Mouse (Mus musculus) stomach, postnatal 0 days (tissue): Measurements from ENCODE around the gene Kcnip4. TPM values are rescaled to one million over a fixed set of nuclear protein-coding genes. Genes with fewer than 3 reads are reported as not detected.

Experiments used
- ATAC-seq: fragments of 200-750 bp; cut with Nextera tagmentation; 2 replicates; pipeline ENCODE4 v1.8.0; 2017; ENCODE audit not compliant: low FRiP score, low TSS enrichment
- DNase-seq: peaks from one replicate; pipeline ENCODE4 v3.0.0-alpha.2; 2016; ENCODE audit warnings: low spot score
- H3K27ac ChIP-seq: fragments of 300-500 bp; sonication (generic); replicated peaks from 2 replicates; pipeline ENCODE4 v1.5.1; 2014; ENCODE audit warnings: mild to moderate bottlenecking, control low read depth
- H3K27me3 ChIP-seq: fragments of 300-500 bp; sonication (generic); 2 replicates; pipeline ENCODE4 v1.6.1; 2014; ENCODE audit warnings: low read length; ENCODE audit not compliant: control insufficient read depth, insufficient read depth
- H3K36me3 ChIP-seq: fragments of 300-500 bp; sonication (generic); 2 replicates; pipeline ENCODE4 v1.6.1; 2014; ENCODE audit warnings: low read length, mixed read lengths; ENCODE audit not compliant: control insufficient read depth, insufficient read depth
- H3K4me1 ChIP-seq: fragments of 300-500 bp; sonication (generic); replicated peaks from 2 replicates; pipeline ENCODE4 v1.6.1; 2014; ENCODE audit warnings: antibody characterized with exemption; ENCODE audit not compliant: control insufficient read depth, insufficient read depth
- H3K4me2 ChIP-seq: fragments of 300-500 bp; sonication (generic); replicated peaks from 2 replicates; pipeline ENCODE4 v1.6.1; 2014; ENCODE audit warnings: low read depth, mild to moderate bottlenecking, control low read depth, moderate library complexity
- H3K4me3 ChIP-seq: fragments of 300-500 bp; sonication (generic); 2 replicates; pipeline ENCODE4 v1.5.1; 2014; ENCODE audit warnings: low read depth, low read length, control low read depth
- H3K9ac ChIP-seq: fragments of 300-500 bp; sonication (generic); 2 replicates; pipeline ENCODE4 v1.6.1; 2014; ENCODE audit warnings: mild to moderate bottlenecking, low read length, control low read depth, mixed read lengths
- H3K9me3 ChIP-seq: fragments of 300-500 bp; sonication (generic); 2 replicates; pipeline ENCODE4 v1.6.1; 2016; ENCODE audit warnings: low read length; ENCODE audit not compliant: control insufficient read depth
- CTCF ChIP-seq: IDR thresholded peaks from 2 replicates; pipeline ENCODE4 v1.5.1; 2016; ENCODE audit warnings: antibody characterized with exemption, low read depth, mild to moderate bottlenecking, moderate library complexity
- EP300 ChIP-seq: optimal IDR thresholded peaks from 2 replicates; pipeline ENCODE3; 2016; ENCODE audit warnings: antibody characterized with exemption
- WGBS: fragments of 180-500 bp; shearing (Covaris S2); extraction: QIAGEN DNeasy Blood & Tissue Kit; methylation state at CpG from one replicate; pipeline ENCODE4 v1.1.7; 2014; 5-methylcytosine and 5-hydroxymethylcytosine counted together
- polyA plus RNA-seq: library from polyadenylated mRNA; unstranded; fragments of >200 nt; fragmentation: Nextera tagmentation; extraction: Ambion mirVana; gene quantifications from 2 replicates; pipeline ENCODE4 v1.2.1, GENCODE M21; 2015

Gene Kcnip4
- polyA plus RNA-seq, 1 experiment from 2014 or later = 1.3 TPM

GRCm38 (mm10) chr5:49094945-49095344 lies 429.8 kb downstream of the Kcnip4 start:
- Histone ChIP-seq H3K27ac (no peak overlapping the region), H3K9ac (no peak overlapping the region), H3K9me3 (no peaks in the 10 kb centered on the region), H3K36me3 (no peaks in the 10 kb centered on the region), H3K27me3 (no peaks in the 10 kb centered on the region), H3K4me2 (no peak overlapping the region), H3K4me3 (no peak overlapping the region), H3K4me1 (no peaks in the 10 kb centered on the region)
- ATAC-seq (no peak), DNase-seq (no peak)
- TF ChIP-seq EP300 = no peak
- TF ChIP-seq CTCF = peak; percentile 52
- 64% methylated on average over 2 of the region's 2 CpGs for WGBS

DNA sequence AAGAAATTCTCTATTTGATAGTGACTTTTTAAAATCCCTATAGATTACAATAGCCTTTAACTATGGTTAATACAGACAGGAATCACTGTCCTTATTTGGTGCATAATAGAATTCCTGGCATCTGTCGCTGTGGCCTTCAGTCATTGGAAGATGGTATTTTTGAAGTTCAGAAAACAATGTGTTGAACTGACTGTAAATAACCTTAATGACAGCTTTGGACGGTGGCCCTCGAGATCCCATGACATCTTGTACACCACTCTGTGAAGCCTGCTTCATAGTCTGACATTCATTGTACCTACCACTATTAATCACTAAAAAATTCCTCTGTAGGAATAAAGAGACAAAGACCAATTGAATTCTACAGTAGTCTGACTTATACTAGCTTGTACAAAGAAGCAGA lies 430.4 kb downstream of the Kcnip4 start:
- Histone ChIP-seq H3K27ac (no peak overlapping the region), H3K27me3 (no peaks in the 10 kb centered on the region), H3K4me2 (no peak overlapping the region), H3K4me3 (no peak overlapping the region), H3K4me1 (no peaks in the 10 kb centered on the region), H3K9ac (no peak overlapping the region), H3K9me3 (no peaks in the 10 kb centered on the region), H3K36me3 (no peaks in the 10 kb centered on the region)
- ATAC-seq = no peak
- DNase-seq = no peak
- 65% methylated on average over 3 of the region's 3 CpGs for WGBS
- TF ChIP-seq CTCF (no peak), EP300 (no peak)

DNA sequence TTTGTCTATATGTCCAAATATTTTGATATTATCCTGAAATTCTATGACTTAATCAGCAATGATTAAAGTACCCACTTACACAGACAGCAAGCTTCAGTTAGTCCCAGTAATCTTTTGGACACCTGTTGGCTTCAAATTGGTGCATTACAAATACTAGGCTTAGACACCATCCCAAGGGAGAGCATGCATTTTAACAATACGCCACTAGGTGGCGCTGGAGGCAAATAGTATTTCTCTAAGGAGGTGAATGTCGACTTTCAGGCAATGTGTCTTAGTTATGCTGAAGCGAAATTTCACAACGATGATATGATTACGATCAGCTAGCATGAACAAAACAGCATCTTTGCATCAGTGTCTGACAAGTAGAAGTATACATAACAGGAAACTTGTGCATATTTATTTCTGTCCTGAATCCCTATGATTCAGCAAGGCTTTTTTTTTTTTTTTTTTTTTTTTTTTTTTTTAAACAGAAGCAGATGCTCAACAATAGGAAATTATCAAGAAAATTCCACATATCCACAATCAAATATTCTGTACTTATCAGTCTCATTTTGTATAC lies 434.5 kb downstream of the Kcnip4 start:
- Histone ChIP-seq H3K4me2 (no peak overlapping the region), H3K4me1 (no peaks in the 10 kb centered on the region), H3K36me3 (no peaks in the 10 kb centered on the region), H3K9me3 (no peaks in the 10 kb centered on the region), H3K9ac (no peak overlapping the region), H3K27ac (no peak overlapping the region), H3K4me3 (no peak overlapping the region), H3K27me3 (no peaks in the 10 kb centered on the region)
- ATAC-seq = peak; percentile 49; the same call in 1 of the 2 replicates
- TF ChIP-seq CTCF (peak; percentile 95), EP300 (no peak)
- DNase-seq = peak; percentile 77
- WGBS = 5% methylated on average over 6 of the region's 6 CpGs

GRCm38 (mm10) chr5:49065646-49066045 lies 459.1 kb downstream of the Kcnip4 start:
- Histone ChIP-seq H3K9me3 (no peaks in the 10 kb centered on the region), H3K9ac (no peak overlapping the region), H3K4me3 (no peak overlapping the region), H3K36me3 (no peaks in the 10 kb centered on the region), H3K27me3 (no peaks in the 10 kb centered on the region), H3K27ac (no peak overlapping the region), H3K4me1 (no peaks in the 10 kb centered on the region), H3K4me2 (no peak overlapping the region)
- TF ChIP-seq CTCF (peak; percentile 47), EP300 (no peak)
- DNase-seq (no peak), ATAC-seq (no peak)
- 20% methylated on average over 1 of the region's 1 CpGs for WGBS

GRCm38 (mm10) chr5:49058926-49059325 lies 465.8 kb downstream of the Kcnip4 start:
- no peaks in the 10 kb centered on the region for H3K27me3 ChIP-seq
- no peak overlapping the region for H3K9ac ChIP-seq
- no peak for TF ChIP-seq CTCF
- no peak for TF ChIP-seq EP300
- no peak overlapping the region for H3K27ac ChIP-seq
- no peak overlapping the region for H3K4me3 ChIP-seq
- H3K4me1 ChIP-seq = no peaks in the 10 kb centered on the region
- no peak overlapping the region for H3K4me2 ChIP-seq
- ATAC-seq = no peak
- DNase-seq = no peak
- H3K36me3 ChIP-seq = no peaks in the 10 kb centered on the region
- H3K9me3 ChIP-seq = no peaks in the 10 kb centered on the region

GRCm38 (mm10) chr5:49057636-49058340 lies 466.9 kb downstream of the Kcnip4 start:
- H3K4me1 ChIP-seq = no peaks in the 10 kb centered on the region
- no peak overlapping the region for H3K9ac ChIP-seq
- TF ChIP-seq EP300 (no peak), CTCF (no peak)
- no peaks in the 10 kb centered on the region for H3K27me3 ChIP-seq
- WGBS = 76% methylated on average over 4 of the region's 4 CpGs
- H3K9me3 ChIP-seq = no peaks in the 10 kb centered on the region
- H3K27ac ChIP-seq = no peak overlapping the region
- DNase-seq (no peak), ATAC-seq (no peak)
- no peak overlapping the region for H3K4me2 ChIP-seq
- no peak overlapping the region for H3K4me3 ChIP-seq
- H3K36me3 ChIP-seq = no peaks in the 10 kb centered on the region
